Mouse (Mus musculus): ENCODE measurements around the gene Gm648.
"Not testable (repeated sequence)": the region's sequence is repeated elsewhere in the genome, so short reads cannot be mapped to it uniquely, and the experiment has no call there.

Gene Gm648

GRCm38 (mm10) chrX:56549506-56549905, at the start of gene Gm648:
TSS of gene Gm648 (minus strand) at chrX:56549606.
- no peak for DNase-seq (ENCODE audit: low spot score)

DNA sequence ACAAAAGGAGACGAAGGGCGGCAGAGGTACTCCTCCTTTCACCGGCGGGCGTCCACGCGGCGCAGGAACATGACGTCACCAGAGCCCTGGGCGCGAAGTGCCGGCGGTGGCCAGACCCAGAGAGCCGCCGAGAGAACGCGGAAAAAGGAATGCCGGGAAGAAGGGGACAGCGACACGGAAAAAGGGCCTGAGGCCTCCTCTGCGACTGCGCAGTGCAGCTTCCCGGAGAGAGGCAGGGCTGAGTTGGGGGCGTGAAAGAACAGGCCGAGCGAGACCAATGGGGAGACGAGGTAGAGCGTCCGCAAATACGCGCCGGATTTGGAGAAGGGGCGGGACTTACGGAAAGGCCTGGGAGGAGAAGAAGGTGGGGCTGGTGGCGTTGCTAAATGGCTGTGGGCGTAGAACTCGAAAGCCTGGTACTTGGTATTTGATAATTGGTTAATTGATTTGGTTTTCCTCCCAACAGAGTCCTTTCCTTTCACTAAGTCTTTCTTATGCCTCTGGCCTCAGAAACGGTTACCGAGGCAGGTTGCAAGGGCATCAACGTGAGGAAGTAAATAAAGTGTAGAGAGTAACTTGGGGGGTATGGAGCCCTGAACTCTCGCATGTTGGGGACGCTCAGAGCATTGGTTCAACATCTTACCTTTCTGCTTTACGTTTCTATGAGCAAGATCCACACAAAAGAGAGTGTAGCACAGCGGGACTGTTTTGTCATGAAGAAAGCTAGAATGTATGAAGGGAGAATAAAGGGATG, 48.7 kb upstream of the Gm648 start, which contains the start of gene Mmgt1:
Gene Mmgt1 (minus strand): TSS at position 183 of the 754 bp plus-strand sequence.
- DNase-seq (ENCODE audit: low spot score), result peak; percentile 86

- DNase-seq (ENCODE audit: low spot score), result no peak
Observed at GRCm38 (mm10) chrX:56597219-56597886, 47.9 kb upstream of the Gm648 start.

DNA sequence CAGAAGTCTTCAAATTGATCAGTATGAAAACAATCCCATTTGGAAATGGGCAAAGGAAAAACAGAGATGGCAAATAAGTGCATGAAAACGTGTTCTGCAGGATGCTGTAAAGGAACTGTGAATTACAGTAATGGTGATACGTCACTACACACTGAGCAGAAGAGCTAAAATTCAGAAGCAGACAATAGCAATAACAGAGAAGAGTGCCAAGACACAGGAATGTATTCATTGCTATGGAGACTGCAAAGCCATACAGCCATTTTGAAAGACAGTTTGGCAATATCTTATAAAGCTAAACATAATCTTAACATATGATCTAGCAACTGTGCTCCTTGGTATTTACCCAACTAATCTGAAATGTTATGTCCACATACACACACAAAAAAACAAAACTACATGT, 28.8 kb upstream of the Gm648 start:
- DNase-seq (ENCODE audit: low spot score), result no peak

DNA sequence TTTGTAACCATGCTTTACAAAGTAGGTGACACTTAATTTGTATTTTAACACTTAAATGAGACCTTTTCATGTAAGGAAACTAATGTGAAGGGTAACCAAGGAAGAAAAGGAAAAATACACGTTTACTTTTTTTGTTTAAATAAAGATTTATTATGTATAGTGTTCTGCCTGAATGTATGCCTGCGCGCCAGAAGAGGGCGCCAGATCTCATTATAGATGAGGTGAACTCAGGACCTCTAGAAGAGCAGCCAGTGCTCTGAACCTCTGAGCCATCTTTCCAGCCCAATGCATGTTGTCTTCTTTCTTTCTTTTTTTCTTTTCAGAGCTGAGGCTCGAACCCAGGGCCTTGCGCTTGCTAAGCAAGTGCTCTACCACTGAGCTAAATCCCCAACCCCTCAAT, 23.1 kb upstream of the Gm648 start:
- peak; percentile 16 for DNase-seq (ENCODE audit: low spot score)

- DNase-seq (ENCODE audit: low spot score), result no peak
Observed at GRCm38 (mm10) chrX:56553584-56553983, 4.2 kb upstream of the Gm648 start.

- DNase-seq (ENCODE audit: low spot score), result no peak
Observed at GRCm38 (mm10) chrX:56537162-56537561, 12.2 kb downstream of the Gm648 start.

DNA sequence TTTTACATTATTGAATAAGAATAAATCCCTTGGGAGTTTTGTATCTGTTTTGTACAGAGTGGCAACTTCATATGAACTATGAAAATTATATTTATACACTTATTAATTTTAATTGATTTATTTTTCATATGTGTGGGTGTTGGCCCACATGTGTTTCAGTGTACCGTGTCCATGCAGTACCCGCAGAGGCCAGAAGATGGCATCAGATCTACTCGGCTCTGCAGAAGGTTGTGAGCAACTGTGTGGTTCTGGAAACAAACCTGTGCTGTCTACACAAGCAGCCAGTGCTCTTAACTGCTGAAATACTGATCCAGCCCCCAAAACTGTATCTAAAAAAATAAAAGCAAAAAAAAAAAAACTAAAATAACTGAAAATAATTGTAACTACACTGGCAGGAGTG, 18.1 kb downstream of the Gm648 start:
- DNase-seq (ENCODE audit: low spot score), result peak; percentile 37

DNA sequence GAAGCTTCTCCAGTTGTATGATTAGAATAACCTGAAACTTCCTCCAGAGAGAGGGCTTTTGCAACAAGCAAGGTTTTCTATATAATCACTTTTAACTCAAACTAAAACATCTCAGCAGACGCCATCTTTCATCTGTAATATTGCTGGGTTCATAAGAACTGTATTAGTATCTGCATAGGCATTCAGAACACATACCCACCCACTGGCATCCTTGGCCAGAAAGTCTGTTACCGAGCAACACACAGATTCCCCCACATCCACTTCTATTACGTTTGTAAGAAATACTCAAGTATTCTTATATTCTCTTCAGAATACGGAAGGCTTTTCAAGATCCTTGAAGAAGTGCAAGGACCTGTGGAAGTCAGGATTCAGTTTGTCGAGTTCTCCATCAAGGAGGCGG, 25.0 kb downstream of the Gm648 start, which contains the start of gene Gm10477:
Gene Gm10477 (plus strand): TSS at position 301 of the 400 bp plus-strand sequence.
- DNase-seq (ENCODE audit: low spot score), result not testable (repeated sequence)

- DNase-seq (ENCODE audit: low spot score), result no peak
Observed at GRCm38 (mm10) chrX:56497241-56497640, 52.2 kb downstream of the Gm648 start.
